Mouse (Mus musculus) heart, embryonic 14.5 days (tissue): Measurements from ENCODE around the gene Mcf2l. TPM values are rescaled to one million over a fixed set of nuclear protein-coding genes. Genes with fewer than 3 reads are reported as not detected.
A peak's percentile ranks its signal among the peaks of the same experiment; 100 is the strongest.

ENCODE experiments used
- ATAC-seq: fragments of 200-750 bp; cut with Nextera tagmentation; 2 replicates; pipeline ENCODE4 v1.8.0; 2017; ENCODE audit warnings: low read depth, moderate TSS enrichment; ENCODE audit not compliant: insufficient number of reproducible peaks, insufficient read depth, low FRiP score
- H3K27ac ChIP-seq, 2 experiments: fragments of 200-500 bp in 1 of 2; fragments of 300-500 bp in 1 of 2; sonication (generic) in 1 of 2; replicated peaks in 1 of 2; 2 replicates each; pipeline ENCODE4 v1.5.1; 2012 to 2014; ENCODE audit warnings: low read depth in 2 of 2, low read length in 2 of 2, control low read depth in 1 of 2, mild to moderate bottlenecking in 1 of 2, mixed read lengths in 1 of 2; ENCODE audit not compliant: control insufficient read depth in 1 of 2, insufficient read depth in 1 of 2
- H3K27me3 ChIP-seq: fragments of 300-500 bp; sonication (generic); 2 replicates; pipeline ENCODE4 v1.6.1; 2014; ENCODE audit warnings: mild to moderate bottlenecking, low read length, control low read depth; ENCODE audit not compliant: control insufficient read depth, insufficient read depth
- H3K36me3 ChIP-seq: fragments of 300-500 bp; sonication (generic); 2 replicates; pipeline ENCODE4 v1.6.1; 2014; ENCODE audit warnings: mild to moderate bottlenecking, control low read depth, low read length, mixed read lengths; ENCODE audit not compliant: control insufficient read depth, insufficient read depth
- H3K4me1 ChIP-seq, 2 experiments: fragments of 200-500 bp in 1 of 2; fragments of 300-500 bp in 1 of 2; sonication (generic) in 1 of 2; 2 replicates each; pipeline ENCODE4 v1.6.1; 2012 to 2014; ENCODE audit warnings: low read length in 2 of 2, control low read depth in 1 of 2, mixed read lengths in 1 of 2; ENCODE audit not compliant: control insufficient read depth in 2 of 2, insufficient read depth in 2 of 2
- H3K4me2 ChIP-seq: fragments of 300-500 bp; sonication (generic); 2 replicates; pipeline ENCODE4 v1.6.1; 2014; ENCODE audit warnings: mild to moderate bottlenecking, low read length
- H3K4me3 ChIP-seq, 2 experiments: fragments of 200-500 bp in 1 of 2; fragments of 300-500 bp in 1 of 2; sonication (generic) in 1 of 2; 2 replicates each; pipeline ENCODE4 v1.5.1; 2012 to 2014; ENCODE audit warnings: low read length in 2 of 2, mild to moderate bottlenecking in 2 of 2, control low read depth in 1 of 2, low read depth in 1 of 2, moderate library complexity in 1 of 2; ENCODE audit not compliant: control insufficient read depth in 1 of 2, insufficient read depth in 1 of 2
- H3K9ac ChIP-seq: fragments of 300-500 bp; sonication (generic); 2 replicates; pipeline ENCODE4 v1.6.1; 2014; ENCODE audit warnings: mild to moderate bottlenecking, low read length
- H3K9me3 ChIP-seq: fragments of 300-500 bp; sonication (generic); 2 replicates; pipeline ENCODE4 v1.6.1; 2016; ENCODE audit warnings: low read length, control low read depth; ENCODE audit not compliant: control insufficient read depth
- WGBS: fragments of 180-500 bp; shearing (Covaris S2); extraction: QIAGEN DNeasy Blood & Tissue Kit; methylation state at CpG from one replicate; pipeline ENCODE4 v1.1.7; 2014; 5-methylcytosine and 5-hydroxymethylcytosine counted together
- polyA plus RNA-seq: library from polyadenylated mRNA; unstranded; fragments of >200 nt; fragmentation: Nextera tagmentation; extraction: Ambion mirVana; gene quantifications from 2 replicates; pipeline ENCODE4 v1.2.1, GENCODE M21; 2014

The Mcf2l gene
- polyA plus RNA-seq, 1 experiment from 2014 or later = 13.4 TPM

DNA sequence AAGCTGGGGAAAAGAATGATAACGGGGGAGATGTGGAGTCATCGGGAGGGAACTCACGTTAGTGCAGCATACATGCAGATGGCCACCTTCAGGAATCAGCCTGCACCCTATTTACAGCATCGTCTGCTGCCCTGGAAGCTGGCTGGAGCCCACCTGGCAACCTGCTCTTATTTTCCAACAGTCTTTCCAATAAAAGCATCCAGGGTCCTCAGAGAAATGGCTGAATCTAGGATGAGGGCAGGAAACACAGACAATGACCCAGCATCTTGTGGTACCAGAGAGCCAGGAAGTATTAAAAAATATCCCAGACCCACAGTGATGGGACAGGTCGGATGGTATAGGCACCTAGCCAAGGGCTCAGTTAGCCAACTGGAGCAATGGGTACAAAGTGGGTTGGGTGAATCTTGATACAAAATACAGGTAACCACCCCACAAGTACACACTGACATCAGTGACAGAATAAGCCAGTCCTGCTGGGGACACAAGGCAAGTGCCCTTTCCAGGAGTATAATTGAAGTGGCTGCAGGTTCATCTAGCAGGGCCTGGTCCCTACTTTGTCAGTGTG is 19.4 kb downstream of the Mcf2l start:
- H3K27me3 ChIP-seq = no peaks in the 10 kb centered on the region; the same call in 1 of the 2 replicates
- peaks cover 2 to 3% of the 10 kb centered on the region in 2 experiments; a peak in 1 of 4 replicates for H3K4me1 ChIP-seq
- no peaks in the 10 kb centered on the region for H3K9me3 ChIP-seq
- whole genome bisulfite sequencing = 49% methylated on average over 5 of the region's 5 CpGs
- H3K4me3 ChIP-seq = no peak overlapping the region
- H3K27ac ChIP-seq = no peak overlapping the region
- H3K9ac ChIP-seq = no peak overlapping the region
- H3K4me2 ChIP-seq = no peak overlapping the region
- H3K36me3 ChIP-seq = no peaks in the 10 kb centered on the region
- no peak for ATAC-seq

DNA sequence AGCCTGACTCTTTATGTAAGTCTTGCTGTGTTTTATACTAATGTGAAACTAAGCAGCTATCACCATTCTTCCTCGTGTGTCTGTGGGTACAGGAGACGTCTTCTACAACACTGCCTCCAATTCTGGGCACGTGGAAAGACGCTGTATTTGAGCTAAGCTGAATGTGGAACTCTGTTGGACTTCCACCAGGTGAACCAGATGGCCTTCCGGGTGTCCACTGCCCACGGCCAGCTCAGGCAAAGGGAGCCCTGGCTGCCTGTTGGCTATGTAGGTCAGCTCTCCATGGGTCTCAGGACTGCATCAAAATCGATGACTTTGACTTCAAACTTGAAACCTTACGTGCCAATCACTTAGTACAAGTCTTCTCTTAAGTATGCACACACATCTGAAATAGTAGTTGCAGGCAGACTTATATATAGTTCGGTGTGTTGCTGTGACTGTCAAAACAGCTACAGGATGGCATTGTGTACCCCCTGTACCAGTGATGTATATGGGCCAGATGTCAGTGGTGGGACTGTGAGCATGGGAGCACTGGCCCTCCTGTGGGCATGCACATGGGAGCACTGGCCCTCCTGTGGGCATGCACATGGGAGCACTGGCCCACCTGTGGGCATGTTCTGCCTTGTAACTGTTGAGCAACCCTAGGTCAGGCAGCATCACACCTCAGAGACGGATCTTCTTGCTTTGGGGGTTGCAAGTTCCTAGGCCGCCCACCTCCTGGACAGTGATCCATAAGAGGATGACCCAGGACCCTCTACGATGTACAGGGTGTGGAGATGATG is 20.4 kb downstream of the Mcf2l start:
- H3K9me3 ChIP-seq = no peaks in the 10 kb centered on the region
- H3K36me3 ChIP-seq = no peaks in the 10 kb centered on the region
- no peak overlapping the region for H3K9ac ChIP-seq
- no peaks in the 10 kb centered on the region; the same call in 1 of the 2 replicates for H3K27me3 ChIP-seq
- no peak overlapping the region for H3K4me3 ChIP-seq
- peaks cover 2 to 3% of the 10 kb centered on the region in 2 experiments; a peak in 1 of 4 replicates for H3K4me1 ChIP-seq
- 79% methylated on average over 12 of the region's 12 CpGs for WGBS
- H3K27ac ChIP-seq = no peak overlapping the region
- H3K4me2 ChIP-seq = no peak overlapping the region
- no peak for ATAC-seq

DNA sequence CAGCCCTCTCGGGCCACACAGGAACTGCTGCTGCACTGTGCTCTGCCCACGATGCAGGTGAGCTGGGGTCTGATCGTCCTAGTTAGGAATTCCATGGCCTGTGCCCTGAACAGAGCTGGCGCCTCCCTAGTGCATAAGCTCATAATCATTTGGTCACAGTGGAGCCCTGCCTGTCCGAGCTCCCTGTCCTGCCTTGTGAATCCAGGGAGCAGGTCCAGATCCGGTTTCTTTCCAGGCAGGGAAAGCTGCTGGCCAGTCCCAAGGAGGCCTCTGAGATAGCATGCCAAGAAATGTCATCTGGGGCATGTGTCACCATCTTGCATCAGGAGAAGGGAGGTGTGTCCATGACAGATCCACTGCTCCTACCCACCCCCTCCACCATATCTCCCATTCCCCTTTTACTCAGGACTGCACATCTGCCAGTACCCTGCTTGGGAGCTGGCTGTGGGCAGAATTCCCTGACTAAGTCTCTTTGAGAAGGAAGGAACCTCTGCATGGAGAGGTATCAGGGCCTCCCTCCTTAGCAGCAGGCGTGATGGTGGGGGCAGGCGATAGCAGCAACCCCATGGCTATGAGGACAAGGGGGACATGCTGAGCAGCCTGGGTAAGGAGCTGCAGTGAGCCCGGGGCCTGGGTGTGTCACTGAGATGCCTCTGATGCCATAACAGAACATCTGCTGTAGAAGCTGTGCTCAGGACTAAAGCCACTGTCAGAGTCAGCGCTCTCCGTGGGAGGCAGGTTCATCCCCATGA is 21.4 kb downstream of the Mcf2l start:
- no peak overlapping the region for H3K27ac ChIP-seq
- H3K9ac ChIP-seq = no peak overlapping the region
- H3K9me3 ChIP-seq = no peaks in the 10 kb centered on the region
- H3K4me1 ChIP-seq = peaks cover 3% of the 10 kb centered on the region in 2 experiments; a peak in 1 of 4 replicates
- H3K4me2 ChIP-seq = no peak overlapping the region
- no peak overlapping the region for H3K4me3 ChIP-seq
- no peak for ATAC-seq
- 73% methylated on average over 11 of the region's 11 CpGs for WGBS
- H3K36me3 ChIP-seq = no peaks in the 10 kb centered on the region
- no peaks in the 10 kb centered on the region; the same call in 1 of the 2 replicates for H3K27me3 ChIP-seq

DNA sequence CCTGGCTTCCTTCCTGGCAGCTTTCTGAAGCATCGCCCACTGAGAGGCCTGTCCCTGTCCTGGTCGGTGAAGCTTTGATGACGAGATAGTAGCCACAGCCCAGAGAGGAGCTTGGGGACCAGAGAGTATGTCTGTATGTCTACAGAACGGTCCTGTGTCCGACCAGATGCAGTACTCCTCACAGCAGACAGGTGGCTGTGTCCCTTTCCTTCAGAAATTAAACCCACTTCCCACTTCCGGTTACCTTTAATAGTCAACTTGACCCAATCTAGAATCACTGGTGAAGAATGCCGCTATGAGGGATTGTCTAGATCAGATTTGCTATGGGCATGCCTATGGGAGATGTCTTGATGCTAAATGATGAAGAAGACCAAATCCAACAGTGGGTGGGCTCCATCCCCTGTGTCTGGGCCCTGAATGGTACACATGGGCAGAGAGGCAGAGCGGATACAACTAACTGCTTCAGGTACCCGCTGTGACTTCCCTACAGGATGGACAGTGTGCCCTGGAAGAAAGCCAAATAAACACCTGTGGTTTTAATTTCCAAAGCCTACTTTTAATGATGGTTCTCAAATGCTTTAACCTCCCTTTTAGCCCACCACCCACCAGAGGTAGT is 22.0 kb downstream of the Mcf2l start:
- ATAC-seq = no peak
- no peaks in the 10 kb centered on the region; the same call in 1 of the 2 replicates for H3K27me3 ChIP-seq
- no peak overlapping the region for H3K9ac ChIP-seq
- H3K4me2 ChIP-seq = no peak overlapping the region
- H3K36me3 ChIP-seq = no peaks in the 10 kb centered on the region
- no peak overlapping the region for H3K27ac ChIP-seq
- H3K4me3 ChIP-seq = no peak overlapping the region
- H3K9me3 ChIP-seq = no peaks in the 10 kb centered on the region
- peaks cover 3% of the 10 kb centered on the region in 2 experiments; a peak in 1 of 4 replicates for H3K4me1 ChIP-seq
- 63% methylated on average over 9 of the region's 9 CpGs for WGBS

DNA sequence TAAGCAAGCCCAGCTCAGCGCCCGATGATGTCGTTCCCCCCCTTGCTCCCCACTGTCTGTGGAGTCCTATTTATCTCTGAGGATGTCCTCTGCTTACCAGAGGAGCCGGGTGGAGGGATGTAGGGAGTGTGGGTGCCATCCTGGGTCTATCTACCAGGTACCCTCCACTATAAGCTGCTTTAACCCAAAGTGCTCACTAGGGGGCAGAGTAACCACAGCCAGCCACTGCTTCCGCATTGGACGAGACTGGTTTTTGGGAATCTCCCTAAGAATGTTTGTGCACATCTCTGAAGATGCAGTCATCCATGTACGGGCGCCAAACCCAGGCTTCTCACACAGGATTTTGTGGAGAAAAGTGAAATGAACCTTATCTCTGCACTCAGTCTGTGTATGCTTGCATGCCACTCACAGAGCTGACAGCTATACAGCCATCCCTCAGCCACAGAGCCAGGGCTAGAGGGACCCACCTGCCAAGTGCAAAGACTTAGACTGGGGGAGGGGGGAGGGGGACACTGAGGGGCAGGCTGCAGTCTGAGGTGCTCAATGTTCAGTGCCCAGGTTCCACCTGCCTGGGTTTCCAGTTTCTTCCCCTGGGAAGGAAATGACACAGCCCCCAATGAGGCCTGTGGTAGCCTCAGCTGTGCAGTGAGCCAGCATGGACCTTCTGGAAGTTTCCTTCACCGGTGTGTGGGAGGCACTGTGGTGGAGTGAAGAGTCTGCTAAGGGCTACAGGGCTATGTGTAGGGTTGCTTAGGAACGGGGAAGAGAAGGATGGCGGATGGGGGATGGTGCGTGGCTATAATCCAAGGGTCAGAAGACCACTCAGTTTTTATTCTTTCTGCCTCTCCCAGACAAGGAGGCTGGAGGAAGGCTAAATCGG is 23.1 kb downstream of the Mcf2l start:
- ATAC-seq = 0 out of 2 replicates have a peak, but pooled peaks have one; percentile 29
- 45% methylated on average over 13 of the region's 13 CpGs for WGBS

DNA sequence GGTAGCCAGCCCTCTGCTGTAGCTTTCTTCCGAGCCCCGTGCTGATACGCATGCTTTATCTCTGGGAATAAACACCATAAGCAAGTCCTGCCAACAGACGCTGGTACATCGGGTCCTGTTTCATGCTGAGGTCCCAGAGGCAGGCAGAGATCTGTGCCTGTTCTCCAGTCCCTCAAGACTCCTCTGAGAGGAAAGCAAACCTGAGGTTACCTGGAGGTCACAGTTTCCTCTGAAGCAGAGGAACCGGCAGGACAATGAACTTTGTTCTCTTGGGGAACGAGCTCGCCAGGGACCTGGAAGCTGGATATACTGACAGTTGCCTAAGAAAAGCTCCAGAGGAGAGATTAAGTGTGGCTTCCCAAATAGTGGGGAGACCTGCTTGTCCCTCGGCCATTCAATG is 24.2 kb downstream of the Mcf2l start:
- Histone ChIP-seq H3K27ac (no peak overlapping the region), H3K9ac (no peak overlapping the region), H3K36me3 (no peaks in the 10 kb centered on the region), H3K4me2 (no peak overlapping the region), H3K4me1 (peaks cover 2 to 3% of the 10 kb centered on the region in 2 experiments; a peak in 1 of 4 replicates), H3K4me3 (no peak overlapping the region), H3K27me3 (no peaks in the 10 kb centered on the region; the same call in 1 of the 2 replicates), H3K9me3 (no peaks in the 10 kb centered on the region)
- WGBS = 47% methylated on average over 9 of the region's 9 CpGs
- ATAC-seq = no peak

More for the DNA sequence above, 23.1 kb downstream of the Mcf2l start:
- Histone ChIP-seq H3K4me2 (no peak overlapping the region), H3K4me1 (peaks cover 2 to 3% of the 10 kb centered on the region in 2 experiments; a peak in 1 of 4 replicates), H3K4me3 (no peak overlapping the region), H3K27ac (no peak overlapping the region), H3K36me3 (no peaks in the 10 kb centered on the region), H3K27me3 (no peaks in the 10 kb centered on the region; the same call in 1 of the 2 replicates), H3K9ac (no peak overlapping the region), H3K9me3 (no peaks in the 10 kb centered on the region)
